Mouse (Mus musculus) olfactory bulb, adult 2 months (tissue): Measurements from ENCODE around the gene Klhl41.

ENCODE experiments used
- CTCF ChIP-seq: fragments of 200-500 bp; IDR thresholded peaks from 2 replicates; pipeline ENCODE4 v1.5.1; 2012; ENCODE audit warnings: low read depth, mild to moderate bottlenecking, low read length, moderate library complexity; ENCODE audit not compliant: insufficient read depth
- POLR2A ChIP-seq: fragments of 200-500 bp; IDR thresholded peaks from 2 replicates; pipeline ENCODE4 v1.6.1; 2012; ENCODE audit warnings: mild to moderate bottlenecking, low read depth, low read length, moderate library complexity; ENCODE audit not compliant: insufficient read depth

GRCm38 (mm10) chr2:69714126-69714525 lies 44.2 kb downstream of the Klhl41 start:
- TF ChIP-seq POLR2A (no peak), CTCF (no peak)
